Mouse (Mus musculus) CH12.LX (cell line): Measurements from ENCODE around the gene Med26.

ENCODE experiments used
- BHLHE40 ChIP-seq: IDR thresholded peaks from 2 replicates; pipeline ENCODE4 v1.6.1; 2011; ENCODE audit warnings: mild to moderate bottlenecking, low read depth, low read length, improper control_type of control experiment
- CHD2 ChIP-seq: IDR thresholded peaks from 2 replicates; pipeline ENCODE4 v1.6.1; 2011; ENCODE audit warnings: low read length, improper control_type of control experiment
- CTCF ChIP-seq, 2 experiments: IDR thresholded peaks in 1 of 2; conservative IDR thresholded peaks in 1 of 2; 2 replicates each; pipeline ENCODE4 v1.5.1; 2011 to 2012; ENCODE audit warnings: low read depth in 2 of 2, low read length in 2 of 2, improper control_type of control experiment in 1 of 2, inconsistent platforms in 1 of 2, mild to moderate bottlenecking in 1 of 2, moderate library complexity in 1 of 2
- EP300 ChIP-seq: IDR thresholded peaks from 2 replicates; pipeline ENCODE4 v1.6.1; 2011; ENCODE audit warnings: low read length, improper control_type of control experiment
- IRF4 ChIP-seq: IDR thresholded peaks from 2 replicates; pipeline ENCODE4 v1.6.1; 2014; ENCODE audit warnings: low read depth, mild to moderate bottlenecking, inconsistent platforms, low read length, improper control_type of control experiment
- MEF2A ChIP-seq: IDR thresholded peaks from 2 replicates; pipeline ENCODE4 v1.6.1; 2014; ENCODE audit warnings: low read depth, mild to moderate bottlenecking, inconsistent platforms, low read length, improper control_type of control experiment, borderline replicate concordance
- NELFE ChIP-seq: IDR thresholded peaks from 2 replicates; pipeline ENCODE4 v1.6.1; 2011; ENCODE audit warnings: low read depth, low read length, improper control_type of control experiment
- POLR2A ChIP-seq: IDR thresholded peaks from 2 replicates; pipeline ENCODE4 v1.6.1; 2011; ENCODE audit warnings: low read depth, mild to moderate bottlenecking, improper control_type of control experiment, low read length
- POLR2AphosphoS2 ChIP-seq: IDR thresholded peaks from 2 replicates; pipeline ENCODE4 v1.6.1; 2011; ENCODE audit warnings: low read depth, low read length, improper control_type of control experiment
- TBP ChIP-seq: conservative IDR thresholded peaks from 2 replicates; pipeline ENCODE4 v1.6.1; 2011; ENCODE audit warnings: low read depth, low read length, improper control_type of control experiment
- TCF12 ChIP-seq: IDR thresholded peaks from 2 replicates; pipeline ENCODE4 v1.6.1; 2014; ENCODE audit warnings: low read depth, mild to moderate bottlenecking, inconsistent platforms, low read length, improper control_type of control experiment
- ZKSCAN1 ChIP-seq: IDR thresholded peaks from 2 replicates; pipeline ENCODE4 v1.6.1; 2012; ENCODE audit warnings: low read depth, inconsistent platforms, low read length, improper control_type of control experiment, borderline replicate concordance

GRCm38 (mm10) chr8:72588865-72589264 is 40.8 kb upstream of the Med26 start:
- TF ChIP-seq ZKSCAN1 (no peak), CTCF (conservative IDR thresholded peaks at IDR 0.05 in 1 of 2, IDR thresholded peaks at IDR 0.05 in 1 of 2; ENCODE audit: low read depth in 2 of 2, low read length in 2 of 2) (no peak), BHLHE40 (no peak), EP300 (no peak), IRF4 (no peak), MEF2A (no peak), POLR2A (no peak), TBP (no peak), POLR2AphosphoS2 (no peak), NELFE (no peak), CHD2 (no peak), TCF12 (no peak)
